ENCODE assay signal across 15 mouse cellular contexts in the genomic region with DNA sequence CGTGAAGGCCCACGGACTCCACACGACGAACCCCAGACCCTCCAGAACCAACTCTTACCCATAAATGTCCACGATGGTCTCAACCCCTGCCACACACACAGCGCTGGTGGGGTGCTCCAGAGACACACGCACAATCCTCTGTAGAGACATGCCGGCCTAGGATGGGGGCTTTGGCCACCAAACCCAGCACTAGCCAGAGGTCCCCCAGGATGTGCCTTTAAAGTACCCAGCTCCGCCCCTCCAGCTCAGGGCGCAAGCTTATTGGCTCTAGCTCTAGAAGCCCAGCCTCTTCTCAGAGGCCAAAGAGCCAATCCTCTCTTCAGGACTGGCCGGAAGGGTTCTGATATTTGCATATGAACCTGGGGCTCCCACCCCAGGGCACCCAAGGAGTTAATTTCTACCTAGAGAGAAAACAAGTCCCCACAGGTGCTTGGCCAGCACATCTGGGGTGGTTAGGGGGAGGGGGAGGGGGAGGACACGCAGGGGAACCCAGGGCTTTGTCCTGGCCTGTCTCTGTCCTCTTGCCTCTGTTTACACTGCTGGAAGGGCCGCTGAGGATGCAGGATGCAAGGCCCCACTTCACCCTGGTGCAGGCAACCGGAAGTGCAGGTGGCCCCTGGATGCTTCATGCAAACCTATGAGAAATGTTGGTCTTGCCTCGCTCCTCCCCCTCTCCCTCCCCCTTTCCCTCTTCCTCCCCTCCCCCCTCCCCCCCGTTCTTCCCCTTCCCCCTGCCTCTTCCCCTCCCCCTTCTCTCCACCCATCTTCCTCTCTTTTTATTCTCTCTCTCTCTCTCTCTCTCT. TPM values are rescaled to one million over a fixed set of nuclear protein-coding genes. Genes with fewer than 3 reads are reported as not detected.
A peak's percentile ranks its signal among the peaks of the same experiment; 100 is the strongest.
DNase-seq lines count a peak whose midpoint lies in the region; ATAC-seq lines count a peak whose summit lies in the region.
"Had no signal": no experiment of that assay in that cellular context is flagged by ENCODE, and none has a peak within 500 bp of the region (broad histone marks: within the 10 kb centered on the region; RNA-seq: fewer than 3 reads in every experiment).

A gene (minus strand): TSS at position 191 of the 803 bp plus-strand sequence.

- H3K9ac ChIP-seq in limb, embryonic 11.5 days (ENCODE audit: low read length): no peak within 1 kb of the TSS
- H3K9ac ChIP-seq: kidney, embryonic 15.5 days had no signal

- H3K27ac ChIP-seq in limb, embryonic 11.5 days (replicated peaks; ENCODE audit: low read depth, low read length): no peak within 1 kb of the TSS
- H3K27ac ChIP-seq: kidney, embryonic 15.5 days had no signal

- no peak for ATAC-seq in limb, embryonic 11.5 days (ENCODE audit: insufficient number of reproducible peaks, low FRiP score, low TSS enrichment, low read depth)
- no peak for ATAC-seq in megakaryocyte, adult 5-6 weeks (ENCODE audit: poor library complexity, severe bottlenecking)
- ATAC-seq: forebrain, embryonic 16.5 days had no signal

- no peak within 1 kb of the TSS for H3K4me3 ChIP-seq in limb, embryonic 11.5 days (ENCODE audit: low read depth, low read length)
- H3K4me3 ChIP-seq: kidney, embryonic 15.5 days had no signal

- no peaks in the 10 kb centered on the region for H3K9me3 ChIP-seq in limb, embryonic 11.5 days (ENCODE audit: control insufficient read depth, low read length)
- H3K9me3 ChIP-seq: kidney, embryonic 15.5 days had no signal

- no peaks in the 10 kb centered on the region for H3K27me3 ChIP-seq in limb, embryonic 11.5 days (ENCODE audit: control insufficient read depth, insufficient read depth, low read length)
- no peaks in the 10 kb centered on the region for H3K27me3 ChIP-seq in splenic B cell, adult 2 months (ENCODE audit: control insufficient read depth, insufficient read depth, low read length, poor library complexity, severe bottlenecking)

- no peaks in the 10 kb centered on the region for H3K36me3 ChIP-seq in limb, embryonic 11.5 days (ENCODE audit: control insufficient read depth, insufficient read depth, low read length)
- no peaks in the 10 kb centered on the region for H3K36me3 ChIP-seq in splenic B cell, adult 2 months (ENCODE audit: control insufficient read depth, insufficient read depth, low read length, poor library complexity, severe bottlenecking)
- H3K36me3 ChIP-seq: kidney, embryonic 15.5 days had no signal

- H3K4me2 ChIP-seq in limb, embryonic 11.5 days (ENCODE audit: low read depth, severe bottlenecking): no peak within 1 kb of the TSS
- H3K4me2 ChIP-seq: kidney, embryonic 15.5 days had no signal

- peaks cover 23% of the 10 kb centered on the region for H3K4me1 ChIP-seq in limb, embryonic 11.5 days (ENCODE audit: control insufficient read depth, insufficient read depth, low read length)

- 76% methylated on average over 14 of the region's 16 CpGs for WGBS in limb, embryonic 11.5 days

- peak; percentile 46 for DNase-seq in 3134 (ENCODE audit: extremely low read depth, insufficient read length, low spot score)
- DNase-seq in ES-CJ7 (ENCODE audit: low read depth, low spot score): peak; percentile 41
- peak; percentile 27 for DNase-seq in limb, embryonic 11.5 days (ENCODE audit: low spot score)
- peak; percentile 15 for DNase-seq in splenic B cell, adult 2 months (ENCODE audit: low read depth, low spot score)
- DNase-seq in urinary bladder, postnatal 14 days (ENCODE audit: low spot score): no peak
- DNase-seq in spleen, postnatal 14 days (ENCODE audit: low spot score in 2 of 2): no peak
- DNase-seq in lung, postnatal 36 days: no peak
- DNase-seq: cerebellum, postnatal 14 days; heart, adult 18-20 months; lung, adult 2 months had no signal

RNA-seq across cellular contexts. Expression of the gene that starts here (rescaled TPM):
- 0.54 and 0.61 TPM in 2 replicates for polyA plus RNA-seq in limb, embryonic 11.5 days (2014; fragmentation: Nextera tagmentation; extraction: Ambion mirVana)
- total RNA-seq in megakaryocyte, adult 5-6 weeks (2015): 0.27 and 0.51 TPM in 2 replicates
- 0.26 TPM in 1 of 2 replicates, not detected in the other for total RNA-seq in megakaryocyte, adult 5-6 weeks (2017)
- total RNA-seq: left cerebral cortex, postnatal 25 days had no signal
- polyA plus RNA-seq: forebrain, embryonic 16.5 days; small intestine, adult 2 months had no signal

Comparison
In these comparisons a context has a peak if more than half of its experiments do, and no peak if none do; other contexts are left out.
1. Peak in DNase-seq in limb, embryonic 11.5 days; RNA of the gene not detected or under 1 TPM.
2. DNase-seq: peak in 3134 (single experiment), ES-CJ7 (single experiment) and splenic B cell, adult 2 months (single experiment); none in urinary bladder, postnatal 14 days (single experiment), spleen, postnatal 14 days (0 of 2) and lung, postnatal 36 days (single experiment).